In genomic region chr2:157077160-157077559, GRCm38 (mm10) we compare ENCODE assay signal across 8 mouse cellular contexts. TPM values are rescaled to one million over a fixed set of nuclear protein-coding genes. Genes with fewer than 3 reads are reported as not detected.
DNase-seq lines count a peak whose midpoint lies in the region; ATAC-seq and TF ChIP-seq lines count a peak whose summit lies in the region.

No protein-coding gene starts in this region.

- 3% methylated on average over 5 of the region's 5 CpGs for WGBS in heart, adult 2 months
- WGBS in forebrain, embryonic 16.5 days: 7% methylated on average over 5 of the region's 5 CpGs
- 67% methylated on average over 5 of the region's 5 CpGs for WGBS in limb, embryonic 10.5 days
- WGBS in midbrain, embryonic 12.5 days: 29% methylated on average over 5 of the region's 5 CpGs

- peak in 1 of 2 experiments; percentile 64 for DNase-seq in heart, adult 2 months
- no peak for DNase-seq in heart, postnatal 25 days (ENCODE audit: low spot score)
- no peak for DNase-seq in limb, embryonic 10.5 days (ENCODE audit: low spot score)
- no peak for DNase-seq in c-Kit-positive CD71-positive TER-119-positive erythroid progenitor cells, embryonic 14.5 days (ENCODE audit: low spot score)
- no peak for DNase-seq in B cell, adult 2 months

- peaks cover 2% of the 10 kb centered on the region; the same call in 1 of the 2 replicates for H3K79me2 ChIP-seq in heart, adult 2 months (replicated peaks; ENCODE audit: control insufficient read depth, insufficient read depth, low read length)

- TF ChIP-seq EP300 in heart, adult 2 months (IDR thresholded peaks at IDR 0.05; ENCODE audit: insufficient read depth, low read depth, low read length): no peak

- H3K4me1 ChIP-seq in heart, adult 2 months (ENCODE audit: control insufficient read depth, insufficient read depth, low read length): peaks cover 36% of the 10 kb centered on the region
- peaks cover 46% of the 10 kb centered on the region for H3K4me1 ChIP-seq in bone marrow macrophage, adult 2 months (ENCODE audit: control insufficient read depth, insufficient read depth, low read length)
- H3K4me1 ChIP-seq in forebrain, embryonic 16.5 days (replicated peaks; ENCODE audit: control insufficient read depth, insufficient read depth, low read length): peaks cover 60% of the 10 kb centered on the region
- H3K4me1 ChIP-seq in limb, embryonic 10.5 days: peaks cover 62% of the 10 kb centered on the region
- peaks cover 66% of the 10 kb centered on the region for H3K4me1 ChIP-seq in midbrain, embryonic 12.5 days

- peak overlapping the region; percentile 47 for H3K9ac ChIP-seq in heart, adult 2 months (ENCODE audit: low read depth, low read length)
- peak overlapping the region; percentile 96 for H3K9ac ChIP-seq in forebrain, embryonic 16.5 days (replicated peaks; ENCODE audit: low read depth, low read length)
- H3K9ac ChIP-seq in midbrain, embryonic 12.5 days (replicated peaks): peak overlapping the region; percentile 99

- peak overlapping the region; percentile 91 for H3K27ac ChIP-seq in heart, adult 2 months
- H3K27ac ChIP-seq in bone marrow macrophage, adult 2 months (ENCODE audit: insufficient read depth, low read depth, low read length): no peak overlapping the region
- peak overlapping the region; percentile 98; the same call in 1 of the 2 replicates for H3K27ac ChIP-seq in forebrain, embryonic 16.5 days (ENCODE audit: low read length)
- peak overlapping the region; percentile 99 for H3K27ac ChIP-seq in limb, embryonic 10.5 days
- H3K27ac ChIP-seq in midbrain, embryonic 12.5 days (replicated peaks): peak overlapping the region; percentile 97; the same call in 1 of the 2 replicates

- H3K27me3 ChIP-seq in heart, adult 2 months (ENCODE audit: control insufficient read depth, insufficient read depth, low read length): no peaks in the 10 kb centered on the region
- H3K27me3 ChIP-seq in forebrain, embryonic 16.5 days (replicated peaks; ENCODE audit: control insufficient read depth, insufficient read depth, low read length): no peaks in the 10 kb centered on the region
- no peaks in the 10 kb centered on the region for H3K27me3 ChIP-seq in limb, embryonic 10.5 days (ENCODE audit: low read depth, poor library complexity, severe bottlenecking)
- H3K27me3 ChIP-seq in midbrain, embryonic 12.5 days: no peaks in the 10 kb centered on the region

- peak overlapping the region; percentile 80 for H3K4me2 ChIP-seq in forebrain, embryonic 16.5 days (ENCODE audit: low read length)
- H3K4me2 ChIP-seq in midbrain, embryonic 12.5 days (replicated peaks): peak overlapping the region; percentile 99

- no peak for TF ChIP-seq POLR2A in heart, adult 2 months (IDR thresholded peaks at IDR 0.05; ENCODE audit: insufficient read depth, low read depth, low read length)
- no peak for TF ChIP-seq POLR2A in bone marrow macrophage, adult 2 months (IDR thresholded peaks at IDR 0.05; ENCODE audit: borderline replicate concordance, low read depth, low read length)

- no peak for ATAC-seq in forebrain, embryonic 16.5 days
- no peak for ATAC-seq in midbrain, embryonic 12.5 days (ENCODE audit: low FRiP score, low read depth)

- intact Hi-C loops in heart, adult 2 months (cut with DNase I): loop anchor here (5.0 kb wide), 1 partner anchor 355 kb away; no protein-coding TSS in a partner anchor
- intact Hi-C loops in heart, postnatal 25 days (cut with DNase I): loop anchor here (5.0 kb wide), 1 partner anchor 35 kb away; no protein-coding TSS in a partner anchor

- peaks cover 3% of the 10 kb centered on the region; the same call in 1 of the 2 replicates for H3K36me3 ChIP-seq in heart, adult 2 months (ENCODE audit: control insufficient read depth, insufficient read depth, low read length)
- H3K36me3 ChIP-seq in forebrain, embryonic 16.5 days (ENCODE audit: control insufficient read depth, insufficient read depth): peaks cover 3% of the 10 kb centered on the region; the same call in 1 of the 2 replicates
- H3K36me3 ChIP-seq in limb, embryonic 10.5 days: peaks cover 53% of the 10 kb centered on the region
- H3K36me3 ChIP-seq in midbrain, embryonic 12.5 days: peaks cover 14% of the 10 kb centered on the region

- no peaks in the 10 kb centered on the region for H3K9me3 ChIP-seq in forebrain, embryonic 16.5 days (ENCODE audit: control insufficient read depth, low read length)
- H3K9me3 ChIP-seq in limb, embryonic 10.5 days (replicated peaks): no peaks in the 10 kb centered on the region
- H3K9me3 ChIP-seq in midbrain, embryonic 12.5 days: no peaks in the 10 kb centered on the region

- no peak for TF ChIP-seq CTCF in heart, adult 2 months (IDR thresholded peaks at IDR 0.05)
- no peak for TF ChIP-seq CTCF in bone marrow macrophage, adult 2 months (IDR thresholded peaks at IDR 0.05; ENCODE audit: low read depth, low read length)

- peak overlapping the region; percentile 89 for H3K4me3 ChIP-seq in heart, adult 2 months
- peak overlapping the region; percentile 50 for H3K4me3 ChIP-seq in bone marrow macrophage, adult 2 months (ENCODE audit: insufficient read depth, low read length)
- peak overlapping the region; percentile 85 for H3K4me3 ChIP-seq in forebrain, embryonic 16.5 days (replicated peaks; ENCODE audit: low read length)
- H3K4me3 ChIP-seq in limb, embryonic 10.5 days: peak overlapping the region; percentile 92
- peak overlapping the region; percentile 73 for H3K4me3 ChIP-seq in midbrain, embryonic 12.5 days

RNA-seq across cellular contexts. Expression of gene Soga1, which starts 1.9 kb away (rescaled TPM):
- 10 to 100 TPM; 10.0 to 11.7 TPM for total RNA-seq in heart, adult 2 months (2021)
- polyA plus RNA-seq in heart, adult 2 months (2012; rRNA removed): 4.8 and 6.6 TPM in 2 replicates
- total RNA-seq in heart, postnatal 25 days (2021): 10 to 100 TPM; 11.9 to 14.1 TPM
- 10.9 and 14.9 TPM in 2 replicates for polyA plus RNA-seq in bone marrow macrophage, adult 2 months (2012; ENCODE audit: insufficient read depth, insufficient read length, missing spikeins)
- 4.7 and 5.8 TPM in 2 replicates for polyA plus RNA-seq in forebrain, embryonic 16.5 days (2015; fragmentation: Nextera tagmentation; extraction: Ambion mirVana)
- 5.3 and 5.7 TPM in 2 replicates for polyA plus RNA-seq in limb, embryonic 10.5 days (2016; fragmentation: Nextera tagmentation; extraction: Ambion mirVana)
- 6.9 and 7.3 TPM in 2 replicates for polyA plus RNA-seq in midbrain, embryonic 12.5 days (2016; fragmentation: Nextera tagmentation; extraction: Ambion mirVana)

RNA-seq across cellular contexts. Expression of gene Tldc2, which starts 9.7 kb away (rescaled TPM):
- total RNA-seq in heart, adult 2 months (2021): not detected
- polyA plus RNA-seq in heart, adult 2 months (2012; rRNA removed): not detected in 2 replicates
- total RNA-seq in heart, postnatal 25 days (2021): not detected
- polyA plus RNA-seq in bone marrow macrophage, adult 2 months (2012; ENCODE audit: insufficient read depth, insufficient read length, missing spikeins): not detected in 2 replicates
- not detected in 2 replicates for polyA plus RNA-seq in forebrain, embryonic 16.5 days (2015; fragmentation: Nextera tagmentation; extraction: Ambion mirVana)
- polyA plus RNA-seq in limb, embryonic 10.5 days (2016; fragmentation: Nextera tagmentation; extraction: Ambion mirVana): not detected in 2 replicates
- not detected in 2 replicates for polyA plus RNA-seq in midbrain, embryonic 12.5 days (2016; fragmentation: Nextera tagmentation; extraction: Ambion mirVana)

RNA-seq across cellular contexts. Expression of gene Samhd1, which starts 57.9 kb away (rescaled TPM):
- total RNA-seq in heart, adult 2 months (2021): 10 to 100 TPM; 22.7 to 23.8 TPM
- 19.8 and 22.7 TPM in 2 replicates for polyA plus RNA-seq in heart, adult 2 months (2012; rRNA removed)
- 10 to 100 TPM; 21.6 to 22.4 TPM for total RNA-seq in heart, postnatal 25 days (2021)
- 496 and 503 TPM in 2 replicates for polyA plus RNA-seq in bone marrow macrophage, adult 2 months (2012; ENCODE audit: insufficient read depth, insufficient read length, missing spikeins)
- 10.2 and 11.0 TPM in 2 replicates for polyA plus RNA-seq in forebrain, embryonic 16.5 days (2015; fragmentation: Nextera tagmentation; extraction: Ambion mirVana)
- polyA plus RNA-seq in limb, embryonic 10.5 days (2016; fragmentation: Nextera tagmentation; extraction: Ambion mirVana): 24.0 and 27.3 TPM in 2 replicates
- 17.1 and 20.6 TPM in 2 replicates for polyA plus RNA-seq in midbrain, embryonic 12.5 days (2016; fragmentation: Nextera tagmentation; extraction: Ambion mirVana)

Comparison
In these comparisons a context has a peak if more than half of its experiments do, and no peak if none do; other contexts are left out.
1. H3K9ac ChIP-seq: peak in every context shown above with its lines; median percentile 99 in midbrain, embryonic 12.5 days; 96 in forebrain, embryonic 16.5 days; 47 in heart, adult 2 months.
2. RNA of gene Samhd1, which starts 57.9 kb away (polyA plus RNA-seq): 496 to 503 TPM in bone marrow macrophage, adult 2 months; 24.0 to 27.3 TPM in limb, embryonic 10.5 days, 17.1 to 20.6 TPM in midbrain, embryonic 12.5 days, 19.8 to 22.7 TPM in heart, adult 2 months and 10.2 to 11.0 TPM in forebrain, embryonic 16.5 days; every median in the first group is over 10 times any median in the second.
3. Peak in every context shown above with its lines, with median percentiles within 50 percentile points of each other: H3K4me3 ChIP-seq.